Mouse (Mus musculus) heart, embryonic 13.5 days (tissue): ENCODE data around the gene Pcp2. TPM values are rescaled to one million over a fixed set of nuclear protein-coding genes. Genes with fewer than 3 reads are reported as not detected.

Experiments
- ATAC-seq: fragments of 200-750 bp; cut with Nextera tagmentation; 2 replicates; pipeline ENCODE4 v1.8.0; 2017; ENCODE audit warnings: moderate TSS enrichment; ENCODE audit not compliant: insufficient number of reproducible peaks, low FRiP score, low TSS enrichment; ENCODE audit errors: extremely low read depth
- H3K27ac ChIP-seq: fragments of 300-500 bp; sonication (generic); replicated peaks from 2 replicates; pipeline ENCODE4 v1.5.1; 2015; ENCODE audit warnings: moderate library complexity, mild to moderate bottlenecking, inconsistent platforms
- H3K27me3 ChIP-seq: fragments of 300-500 bp; sonication (generic); replicated peaks from 2 replicates; pipeline ENCODE4 v1.6.1; 2015; ENCODE audit warnings: mild to moderate bottlenecking, inconsistent platforms
- H3K36me3 ChIP-seq: fragments of 300-500 bp; sonication (generic); 2 replicates; pipeline ENCODE4 v1.6.1; 2015; ENCODE audit warnings: mild to moderate bottlenecking, inconsistent platforms
- H3K4me1 ChIP-seq: fragments of 300-500 bp; sonication (generic); 2 replicates; pipeline ENCODE4 v1.6.1; 2015; ENCODE audit warnings: inconsistent platforms
- H3K4me2 ChIP-seq: fragments of 300-500 bp; sonication (generic); 2 replicates; pipeline ENCODE4 v1.6.1; 2015; ENCODE audit warnings: inconsistent platforms, mild to moderate bottlenecking, moderate library complexity
- H3K4me3 ChIP-seq: fragments of 300-500 bp; sonication (generic); 2 replicates; pipeline ENCODE4 v1.5.1; 2015; ENCODE audit warnings: moderate library complexity, mild to moderate bottlenecking, inconsistent platforms
- H3K9ac ChIP-seq: fragments of 300-500 bp; sonication (generic); 2 replicates; pipeline ENCODE4 v1.6.1; 2015; ENCODE audit warnings: inconsistent platforms, mild to moderate bottlenecking, moderate library complexity
- H3K9me3 ChIP-seq: fragments of 300-500 bp; sonication (generic); 2 replicates; pipeline ENCODE4 v1.6.1; 2016; ENCODE audit warnings: inconsistent platforms
- WGBS: fragments of 180-500 bp; shearing (Covaris S2); methylation state at CpG from one replicate; pipeline ENCODE4 v1.1.7; 2015; ENCODE audit warnings: mixed read lengths; 5-methylcytosine and 5-hydroxymethylcytosine counted together
- polyA plus RNA-seq: library from polyadenylated mRNA; unstranded; fragments of >200 nt; fragmentation: Nextera tagmentation; extraction: Ambion mirVana; gene quantifications from 2 replicates; pipeline ENCODE4 v1.2.1, GENCODE M21; 2015

Pcp2 gene
- polyA plus RNA-seq, 1 experiment from 2014 or later = not detected

- WGBS = 85% methylated on average over 6 of the region's 6 CpGs
- Histone ChIP-seq H3K36me3 (peaks cover 76% of the 10 kb centered on the region), H3K4me3 (no peak overlapping the region), H3K27me3 (no peaks in the 10 kb centered on the region), H3K9me3 (no peaks in the 10 kb centered on the region), H3K4me1 (peaks cover 20% of the 10 kb centered on the region), H3K27ac (no peak overlapping the region), H3K4me2 (no peak overlapping the region), H3K9ac (no peak overlapping the region)
- ATAC-seq = no peak
Measured at GRCm38 (mm10) chr8:3609816-3610150, 15.6 kb downstream of the Pcp2 start.

- 77% methylated on average over 12 of the region's 12 CpGs for WGBS
- Histone ChIP-seq H3K27ac (no peak overlapping the region; the same call in 1 of the 2 replicates), H3K27me3 (no peaks in the 10 kb centered on the region), H3K4me1 (peaks cover 20% of the 10 kb centered on the region), H3K36me3 (peaks cover 70% of the 10 kb centered on the region), H3K9ac (no peak overlapping the region; the same call in 1 of the 2 replicates), H3K9me3 (no peaks in the 10 kb centered on the region), H3K4me3 (no peak overlapping the region), H3K4me2 (no peak overlapping the region)
- ATAC-seq = 0 out of 2 replicates have a peak, but pooled peaks have one; percentile 34
Measured at GRCm38 (mm10) chr8:3609046-3609815, 16.1 kb downstream of the Pcp2 start.

- no peaks in the 10 kb centered on the region for H3K27me3 ChIP-seq
- H3K9me3 ChIP-seq = no peaks in the 10 kb centered on the region
- no peak for ATAC-seq
- H3K9ac ChIP-seq = no peak overlapping the region
- WGBS = 88% methylated on average over 7 of the region's 7 CpGs
- no peak overlapping the region for H3K4me3 ChIP-seq
- H3K4me2 ChIP-seq = no peak overlapping the region
- H3K27ac ChIP-seq = no peak overlapping the region
- H3K36me3 ChIP-seq = peaks cover 56% of the 10 kb centered on the region
- H3K4me1 ChIP-seq = peaks cover 20% of the 10 kb centered on the region
Measured at GRCm38 (mm10) chr8:3607822-3608221, 17.5 kb downstream of the Pcp2 start.

- 0 out of 2 replicates have a peak, but pooled peaks have one; percentile 16 for ATAC-seq
- peak overlapping the region; percentile 26; the same call in 1 of the 2 replicates for H3K9ac ChIP-seq
- H3K27me3 ChIP-seq = no peaks in the 10 kb centered on the region
- H3K4me3 ChIP-seq = no peak overlapping the region
- H3K4me2 ChIP-seq = peak overlapping the region; percentile 20; the same call in 1 of the 2 replicates
- 45% methylated on average over 16 of the region's 16 CpGs for WGBS
- H3K9me3 ChIP-seq = no peaks in the 10 kb centered on the region
- no peak overlapping the region for H3K27ac ChIP-seq
- peaks cover 44% of the 10 kb centered on the region for H3K36me3 ChIP-seq
- H3K4me1 ChIP-seq = peaks cover 20% of the 10 kb centered on the region
Measured at GRCm38 (mm10) chr8:3606593-3606992, 18.8 kb downstream of the Pcp2 start.

- H3K4me2 ChIP-seq = no peak overlapping the region
- peaks cover 10% of the 10 kb centered on the region for H3K4me1 ChIP-seq
- H3K36me3 ChIP-seq = peaks cover 12% of the 10 kb centered on the region
- no peaks in the 10 kb centered on the region for H3K27me3 ChIP-seq
- H3K9me3 ChIP-seq = no peaks in the 10 kb centered on the region
- WGBS = 66% methylated on average over 13 of the region's 13 CpGs
- H3K4me3 ChIP-seq = no peak overlapping the region
- no peak for ATAC-seq
- H3K9ac ChIP-seq = no peak overlapping the region
- H3K27ac ChIP-seq = no peak overlapping the region
Measured at GRCm38 (mm10) chr8:3603439-3603838, 21.9 kb downstream of the Pcp2 start.

- H3K4me3 ChIP-seq = no peak overlapping the region
- ATAC-seq = no peak
- H3K27ac ChIP-seq = 0 out of 2 replicates have a peak overlapping the region, but pooled peaks have one; percentile 8
- no peaks in the 10 kb centered on the region for H3K9me3 ChIP-seq
- H3K36me3 ChIP-seq = no peaks in the 10 kb centered on the region
- no peaks in the 10 kb centered on the region for H3K27me3 ChIP-seq
- H3K4me1 ChIP-seq = no peaks in the 10 kb centered on the region
- H3K4me2 ChIP-seq = no peak overlapping the region
- H3K9ac ChIP-seq = no peak overlapping the region
- WGBS = 71% methylated on average over 6 of the region's 6 CpGs
Measured at GRCm38 (mm10) chr8:3600401-3600800, 24.9 kb downstream of the Pcp2 start.

- Histone ChIP-seq H3K9ac (no peak overlapping the region), H3K9me3 (no peaks in the 10 kb centered on the region)
- 70% methylated on average over 1 of the region's 1 CpGs for WGBS
Measured at GRCm38 (mm10) chr8:3599219-3599618, 26.1 kb downstream of the Pcp2 start.

GRCm38 (mm10) chr8:3598054-3598453, 27.3 kb downstream of the Pcp2 start:
- no peaks in the 10 kb centered on the region for H3K9me3 ChIP-seq
- H3K9ac ChIP-seq = no peak overlapping the region
- H3K4me1 ChIP-seq = no peaks in the 10 kb centered on the region
- ATAC-seq = no peak
- no peak overlapping the region for H3K4me2 ChIP-seq
- no peaks in the 10 kb centered on the region for H3K36me3 ChIP-seq
- no peak overlapping the region for H3K27ac ChIP-seq
- H3K4me3 ChIP-seq = no peak overlapping the region
- 65% methylated on average over 3 of the region's 3 CpGs for WGBS
- H3K27me3 ChIP-seq = no peaks in the 10 kb centered on the region

More at GRCm38 (mm10) chr8:3599219-3599618, 26.1 kb downstream of the Pcp2 start:
- no peaks in the 10 kb centered on the region for H3K36me3 ChIP-seq
- no peak for ATAC-seq
- no peak overlapping the region for H3K4me2 ChIP-seq
- no peak overlapping the region for H3K27ac ChIP-seq
- no peaks in the 10 kb centered on the region for H3K4me1 ChIP-seq
- no peaks in the 10 kb centered on the region for H3K27me3 ChIP-seq
- H3K4me3 ChIP-seq = no peak overlapping the region

GRCm38 (mm10) chr8:3594466-3594865, 30.9 kb downstream of the Pcp2 start:
- Histone ChIP-seq H3K4me2 (no peak overlapping the region), H3K27ac (no peak overlapping the region), H3K27me3 (no peaks in the 10 kb centered on the region), H3K36me3 (no peaks in the 10 kb centered on the region), H3K9me3 (no peaks in the 10 kb centered on the region), H3K4me3 (no peak overlapping the region), H3K9ac (no peak overlapping the region), H3K4me1 (no peaks in the 10 kb centered on the region)
- no peak for ATAC-seq
- WGBS = 84% methylated on average over 2 of the region's 2 CpGs

- Histone ChIP-seq H3K4me1 (no peaks in the 10 kb centered on the region), H3K27me3 (no peaks in the 10 kb centered on the region; the same call in 1 of the 2 replicates), H3K4me3 (no peak overlapping the region), H3K9me3 (no peaks in the 10 kb centered on the region), H3K9ac (no peak overlapping the region), H3K27ac (no peak overlapping the region), H3K36me3 (no peaks in the 10 kb centered on the region), H3K4me2 (no peak overlapping the region)
- 47% methylated on average over 3 of the region's 3 CpGs for WGBS
- ATAC-seq = no peak
Measured at GRCm38 (mm10) chr8:3593470-3593869, 31.9 kb downstream of the Pcp2 start.

GRCm38 (mm10) chr8:3588258-3588633, 37.1 kb downstream of the Pcp2 start:
- H3K4me1 ChIP-seq = peaks cover 7% of the 10 kb centered on the region
- no peaks in the 10 kb centered on the region for H3K36me3 ChIP-seq
- WGBS = 15% methylated on average over 11 of the region's 11 CpGs
- no peak overlapping the region for H3K27ac ChIP-seq
- no peak for ATAC-seq
- peak overlapping the region; percentile 84 for H3K9ac ChIP-seq
- H3K4me3 ChIP-seq = peak overlapping the region; percentile 80
- peaks cover 25% of the 10 kb centered on the region for H3K27me3 ChIP-seq
- H3K4me2 ChIP-seq = peak overlapping the region; percentile 98
- no peaks in the 10 kb centered on the region for H3K9me3 ChIP-seq
